Mouse (Mus musculus) brain, adult 2 months (tissue): ENCODE data around the gene Pax3.
A peak's percentile ranks its signal among the peaks of the same experiment; 100 is the strongest.

ENCODE experiments used
- DNase-seq: peaks from one replicate; pipeline ENCODE4 v3.0.0; 2011; ENCODE audit warnings: low read depth, low spot score

Pax3 gene

GRCm38 (mm10) chr1:78081761-78082160 is 115.2 kb downstream of the Pax3 start:
- DNase-seq, result no peak

GRCm38 (mm10) chr1:78060850-78061249 is 136.1 kb downstream of the Pax3 start:
- DNase-seq, result no peak

- DNase-seq, result peak; percentile 4
Measured at GRCm38 (mm10) chr1:78057939-78058338, 139.0 kb downstream of the Pax3 start.

GRCm38 (mm10) chr1:78053677-78054076 is 143.3 kb downstream of the Pax3 start:
- DNase-seq, result no peak
